Mouse (Mus musculus): ENCODE results near the gene Tectb.
"Not testable (repeated sequence)": the region's sequence is repeated elsewhere in the genome, so short reads cannot be mapped to it uniquely, and the experiment has no call there.

Gene Tectb

GRCm38 (mm10) chr19:55180433-55180832 is at the start of gene Tectb:
TSS of gene Tectb (plus strand) at chr19:55180733.
- DNase-seq (ENCODE audit: low spot score) = no peak

GRCm38 (mm10) chr19:55131747-55132146 is 48.8 kb upstream of the Tectb start:
- no peak for DNase-seq (ENCODE audit: low spot score)

- no peak for DNase-seq (ENCODE audit: low spot score)
Measured at GRCm38 (mm10) chr19:55132476-55132875, 48.1 kb upstream of the Tectb start.

- DNase-seq (ENCODE audit: low spot score) = no peak
Measured at GRCm38 (mm10) chr19:55134521-55134920, 46.0 kb upstream of the Tectb start.

GRCm38 (mm10) chr19:55135918-55136317 is 44.6 kb upstream of the Tectb start:
- no peak for DNase-seq (ENCODE audit: low spot score)

- DNase-seq (ENCODE audit: low spot score) = no peak
Measured at GRCm38 (mm10) chr19:55136693-55137427, 43.7 kb upstream of the Tectb start.

- no peak for DNase-seq (ENCODE audit: low spot score)
Measured at GRCm38 (mm10) chr19:55137884-55138283, 42.6 kb upstream of the Tectb start.

- DNase-seq (ENCODE audit: low spot score) = no peak
Measured at GRCm38 (mm10) chr19:55138506-55138905, 42.0 kb upstream of the Tectb start.

- DNase-seq (ENCODE audit: low spot score) = no peak
Measured at GRCm38 (mm10) chr19:55139301-55139700, 41.2 kb upstream of the Tectb start.

GRCm38 (mm10) chr19:55143391-55144300 is 36.9 kb upstream of the Tectb start:
- DNase-seq (ENCODE audit: low spot score) = no peak

- DNase-seq (ENCODE audit: low spot score) = no peak
Measured at GRCm38 (mm10) chr19:55144691-55145090, 35.8 kb upstream of the Tectb start.

- no peak for DNase-seq (ENCODE audit: low spot score)
Measured at GRCm38 (mm10) chr19:55145136-55145535, 35.4 kb upstream of the Tectb start.

- DNase-seq (ENCODE audit: low spot score) = no peak
Measured at GRCm38 (mm10) chr19:55147568-55147967, 33.0 kb upstream of the Tectb start.

- DNase-seq (ENCODE audit: low spot score) = no peak
Measured at GRCm38 (mm10) chr19:55148109-55148508, 32.4 kb upstream of the Tectb start.

GRCm38 (mm10) chr19:55149646-55150045 is 30.9 kb upstream of the Tectb start:
- no peak for DNase-seq (ENCODE audit: low spot score)

GRCm38 (mm10) chr19:55152274-55152673 is 28.3 kb upstream of the Tectb start:
- DNase-seq (ENCODE audit: low spot score) = not testable (repeated sequence)

- no peak for DNase-seq (ENCODE audit: low spot score)
Measured at GRCm38 (mm10) chr19:55152983-55153382, 27.6 kb upstream of the Tectb start.

GRCm38 (mm10) chr19:55157029-55157428 is 23.5 kb upstream of the Tectb start:
- no peak for DNase-seq (ENCODE audit: low spot score)

GRCm38 (mm10) chr19:55158606-55159005 is 21.9 kb upstream of the Tectb start:
- no peak for DNase-seq (ENCODE audit: low spot score)

GRCm38 (mm10) chr19:55159826-55160225 is 20.7 kb upstream of the Tectb start:
- DNase-seq (ENCODE audit: low spot score) = no peak

- DNase-seq (ENCODE audit: low spot score) = no peak
Measured at GRCm38 (mm10) chr19:55162271-55162670, 18.3 kb upstream of the Tectb start.

- no peak for DNase-seq (ENCODE audit: low spot score)
Measured at GRCm38 (mm10) chr19:55164162-55164561, 16.4 kb upstream of the Tectb start.

Data from spleen, adult 12 weeks (tissue).